Comparison of ENCODE assay signal across 8 mouse cellular contexts in genomic region chr5:138992611-138993370, GRCm38 (mm10). TPM values are rescaled to one million over a fixed set of nuclear protein-coding genes. Genes with fewer than 3 reads are reported as not detected.
DNase-seq lines count a peak whose midpoint lies in the region; ATAC-seq lines count a peak whose summit lies in the region.

No protein-coding gene starts in this region.

- no peaks in the 10 kb centered on the region for H3K9me3 ChIP-seq in kidney, embryonic 14.5 days (ENCODE audit: control insufficient read depth, low read length)
- H3K9me3 ChIP-seq in midbrain, embryonic 10.5 days (replicated peaks): no peaks in the 10 kb centered on the region

- peaks cover 25% of the 10 kb centered on the region for H3K27me3 ChIP-seq in kidney, embryonic 14.5 days (ENCODE audit: control insufficient read depth, insufficient read depth, low read length)
- H3K27me3 ChIP-seq in midbrain, embryonic 10.5 days (ENCODE audit: low read depth, poor library complexity, severe bottlenecking): peaks cover 95% of the 10 kb centered on the region

- H3K36me3 ChIP-seq in kidney, embryonic 14.5 days (ENCODE audit: control insufficient read depth, insufficient read depth, low read length): peaks cover 4% of the 10 kb centered on the region; the same call in 1 of the 2 replicates
- H3K36me3 ChIP-seq in midbrain, embryonic 10.5 days: no peaks in the 10 kb centered on the region

- DNase-seq in cerebellum, adult 11-12 months: peak; percentile 16
- no peak for DNase-seq in cerebellum, postnatal 14 days
- DNase-seq in adipocyte (ENCODE audit: low spot score): peak; percentile 49
- DNase-seq in gastrocnemius, adult 8-10 months (ENCODE audit: low spot score in 2 of 2): peak; percentile 28 to 53
- DNase-seq in midbrain, embryonic 10.5 days (ENCODE audit: low spot score): peak; percentile 54
- DNase-seq in thymus, postnatal 0 days (ENCODE audit: low spot score): no peak

- H3K4me2 ChIP-seq in kidney, embryonic 14.5 days (replicated peaks; ENCODE audit: low read depth, low read length): peak overlapping the region; percentile 91

- peak overlapping the region; percentile 91; the same call in 1 of the 2 replicates for H3K27ac ChIP-seq in kidney, embryonic 14.5 days (ENCODE audit: low read depth, low read length)
- H3K27ac ChIP-seq in midbrain, embryonic 10.5 days (replicated peaks): no peak overlapping the region

- H3K4me3 ChIP-seq in kidney, embryonic 14.5 days (ENCODE audit: low read length): peak overlapping the region; percentile 80
- peak overlapping the region; percentile 77 for H3K4me3 ChIP-seq in midbrain, embryonic 10.5 days

- WGBS in kidney, embryonic 14.5 days: 2% methylated on average over 59 of the region's 59 CpGs
- under 1% methylated on average over 59 of the region's 59 CpGs for WGBS in midbrain, embryonic 10.5 days

- H3K4me1 ChIP-seq in kidney, embryonic 14.5 days (ENCODE audit: control insufficient read depth, insufficient read depth, low read length): peaks cover 42% of the 10 kb centered on the region
- H3K4me1 ChIP-seq in midbrain, embryonic 10.5 days: peaks cover 72% of the 10 kb centered on the region

- no peak for ATAC-seq in kidney, embryonic 14.5 days (ENCODE audit: low FRiP score, low TSS enrichment)
- ATAC-seq in activated CD4-positive, CD25-positive, alpha-beta regulatory T cell, adult 4 months: no peak

- peak overlapping the region; percentile 85 for H3K9ac ChIP-seq in kidney, embryonic 14.5 days (ENCODE audit: low read depth, low read length)

RNA-seq across cellular contexts. Expression of gene Pdgfa, which starts 4.4 kb away (rescaled TPM):
- 10 to 100 TPM; 19.8 to 32.1 (median 25.2) TPM for total RNA-seq in gastrocnemius, adult 8-10 months (2022)
- 57.7 and 70.2 TPM in 2 replicates for polyA plus RNA-seq in kidney, embryonic 14.5 days (2014; fragmentation: Nextera tagmentation; extraction: Ambion mirVana)
- 4.8 and 6.8 TPM in 2 replicates for polyA plus RNA-seq in midbrain, embryonic 10.5 days (2016; fragmentation: Nextera tagmentation; extraction: Ambion mirVana)
- 26.4 and 31.2 TPM in 2 replicates for polyA plus RNA-seq in thymus, postnatal 0 days (2015; fragmentation: Nextera tagmentation; extraction: Ambion mirVana)
- not detected for polyA plus RNA-seq in activated CD4-positive, CD25-positive, alpha-beta regulatory T cell, adult 4 months (2017; shearing (Covaris generic))

Comparison
In these comparisons a context has a peak if more than half of its experiments do, and no peak if none do; other contexts are left out.
1. DNase-seq: peak in cerebellum, adult 11-12 months (single experiment), adipocyte (single experiment), gastrocnemius, adult 8-10 months (2 of 2) and midbrain, embryonic 10.5 days (single experiment); none in cerebellum, postnatal 14 days (0 of 2) and thymus, postnatal 0 days (single experiment).